Mouse (Mus musculus): ENCODE measurements at regions not wholly inside any gene's neighbourhood (a gene's known extent, or its start where the extent isn't known, plus 50 kb on each side); places are given as distances from the start of the nearest gene placed in this dataset.

DNA sequence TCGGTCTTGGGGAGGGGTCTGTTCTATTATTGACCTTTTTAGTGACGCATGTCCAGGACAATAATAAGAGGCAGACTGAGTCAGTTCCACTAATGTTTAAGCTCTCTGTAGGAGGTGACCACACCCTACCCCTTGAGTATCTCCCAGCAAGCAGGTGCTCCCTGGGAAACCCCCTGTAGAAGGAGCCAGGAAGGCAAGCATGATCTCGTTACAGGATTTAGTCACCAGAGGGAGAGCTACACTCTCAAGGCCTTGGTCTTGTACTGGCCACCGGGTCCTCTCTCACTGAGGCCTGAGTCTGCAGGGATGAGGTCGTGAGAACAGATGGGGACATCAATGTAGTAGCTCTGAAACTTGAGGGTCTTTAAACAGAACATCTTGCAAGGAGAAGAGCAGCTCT, 55.3 kb upstream of the Ccnd2 start:
- in situ Hi-C loops (cut with MboI; ENCODE audit: low sequenced_read_pairs), result no loop called here

DNA sequence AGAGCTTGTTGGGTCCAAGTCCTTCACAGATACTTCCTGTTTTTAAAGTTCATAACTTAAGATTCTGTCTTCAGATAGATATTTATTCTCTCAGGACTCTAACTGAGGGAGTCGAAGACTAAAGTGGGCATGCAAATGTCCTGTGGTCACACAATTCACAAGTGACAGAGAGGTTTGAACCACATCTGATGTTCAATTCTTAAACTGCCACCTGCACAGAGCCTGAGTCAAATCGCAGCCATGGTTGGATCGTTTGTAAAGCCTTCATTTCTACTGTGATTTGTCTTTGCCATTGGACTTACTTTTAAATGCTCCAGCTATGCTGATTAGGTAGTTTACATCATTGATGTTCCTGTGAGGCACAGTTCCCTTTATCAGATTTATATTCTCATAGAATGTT, 61.4 kb upstream of the Ccnd2 start:
- in situ Hi-C loops (cut with MboI; ENCODE audit: low sequenced_read_pairs), result no loop called here

DNA sequence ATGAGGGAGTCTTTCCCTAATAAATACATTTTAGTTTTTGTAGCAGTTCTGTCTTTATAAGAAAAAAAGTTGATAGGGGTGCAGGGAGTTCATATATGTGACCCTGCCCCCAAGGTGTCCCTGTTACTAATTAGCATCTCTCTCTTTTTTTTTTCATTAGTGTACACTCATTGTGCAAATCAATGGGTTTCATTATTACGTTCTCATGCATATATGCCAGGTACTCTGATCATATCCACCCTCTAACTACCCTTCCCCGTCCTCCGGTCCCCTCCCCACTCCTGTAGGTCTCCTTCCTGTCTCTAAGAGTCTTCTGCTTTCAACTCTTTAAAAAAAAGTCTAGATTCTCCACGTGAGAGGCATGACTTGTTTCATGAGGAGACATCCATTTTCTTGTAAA, 63.9 kb upstream of the Ccnd2 start:
- in situ Hi-C loops (cut with MboI; ENCODE audit: low sequenced_read_pairs), result no loop called here

DNA sequence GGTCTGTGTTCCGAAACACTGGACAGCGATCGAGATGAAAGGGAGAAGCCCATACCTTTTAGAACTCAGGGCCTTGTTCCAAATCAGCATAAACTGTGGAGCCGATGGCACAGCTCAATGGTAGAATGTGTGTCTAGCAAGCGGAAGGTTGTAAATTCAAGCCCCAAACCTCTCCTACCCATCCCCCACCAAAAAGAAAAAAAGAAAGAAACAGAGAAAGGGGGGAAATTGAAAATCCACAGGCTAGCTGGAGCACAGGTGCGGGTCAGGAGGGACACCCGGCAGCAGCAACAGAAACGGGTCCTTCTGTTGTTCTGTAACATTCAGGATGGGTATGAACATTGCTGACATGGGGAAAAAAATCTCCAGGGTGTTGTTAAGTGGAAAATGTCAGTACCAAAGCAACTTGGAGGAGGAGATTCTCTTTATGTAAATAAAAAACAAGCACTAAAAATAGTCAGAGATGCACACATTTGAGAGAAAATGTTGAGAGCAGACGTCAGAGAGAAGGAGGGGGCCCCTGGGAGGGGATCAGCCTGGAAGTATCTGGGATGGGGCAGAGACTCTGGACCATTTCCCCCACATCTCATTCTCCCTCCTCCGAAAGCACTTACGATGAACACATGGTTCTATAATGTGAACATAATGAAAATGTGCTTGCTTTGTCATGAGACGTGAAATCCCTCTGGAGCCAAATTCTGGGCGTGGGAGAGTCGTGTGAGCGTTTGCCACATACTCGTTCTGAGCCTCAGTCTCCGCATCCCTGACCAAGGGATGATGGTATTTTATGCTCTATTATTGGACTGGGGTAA, 66.8 kb upstream of the Ccnd2 start:
- in situ Hi-C loops (cut with MboI; ENCODE audit: low sequenced_read_pairs), result no loop called here

DNA sequence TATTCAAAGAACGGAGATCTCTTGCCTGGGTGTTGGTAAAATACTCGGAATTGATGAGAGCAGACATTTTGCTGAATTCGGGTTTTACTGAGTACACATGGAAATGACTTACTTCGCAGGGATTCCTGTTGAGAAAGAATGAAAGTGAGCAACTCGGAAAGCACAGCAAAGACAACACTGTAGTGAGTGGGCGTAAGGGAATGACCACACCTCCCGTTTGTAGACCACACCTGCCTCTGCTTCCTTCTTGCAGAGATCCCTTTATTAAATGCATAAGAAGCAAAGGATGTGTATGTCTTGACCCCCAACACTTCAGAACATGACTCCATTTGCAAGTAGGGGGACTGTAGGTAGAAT, 67.4 kb upstream of the Ccnd2 start:
- in situ Hi-C loops (cut with MboI; ENCODE audit: low sequenced_read_pairs), result no loop called here

DNA sequence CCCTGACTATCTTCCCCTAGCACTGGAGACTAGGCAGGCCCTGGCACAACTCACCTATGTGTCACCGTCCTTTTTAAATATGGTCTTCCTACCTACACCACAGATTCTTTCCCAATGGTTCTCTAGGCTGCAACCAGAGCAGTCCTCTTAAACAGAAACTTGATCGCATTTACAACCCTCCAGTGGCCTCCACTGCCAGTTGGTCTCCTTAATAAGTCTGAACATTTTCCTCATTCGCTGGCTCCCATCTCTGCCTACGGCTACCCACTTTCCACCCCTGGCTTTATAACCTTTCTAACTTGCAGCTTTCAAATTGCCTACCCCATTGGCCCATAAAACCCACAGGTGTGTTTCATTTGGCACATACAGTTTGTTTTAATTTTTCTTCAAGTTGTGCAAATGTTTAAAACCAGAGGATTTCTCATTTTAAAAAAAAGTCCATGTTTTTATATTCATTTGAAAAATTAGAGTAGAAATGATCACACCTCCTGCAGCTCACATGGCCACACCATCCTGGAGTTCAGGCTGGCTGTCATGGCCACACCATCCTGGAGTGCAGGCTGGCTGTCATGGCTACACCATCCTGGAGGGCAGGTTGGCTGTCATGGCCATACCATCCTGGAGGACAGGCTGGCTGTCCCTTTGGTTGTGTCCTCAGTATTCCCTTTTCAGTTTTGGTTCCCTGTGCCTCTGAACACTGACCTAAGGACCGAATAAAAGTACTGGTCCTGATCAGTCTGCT, 74.4 kb upstream of the Ccnd2 start:
- in situ Hi-C loops (cut with MboI; ENCODE audit: low sequenced_read_pairs), result no loop called here

DNA sequence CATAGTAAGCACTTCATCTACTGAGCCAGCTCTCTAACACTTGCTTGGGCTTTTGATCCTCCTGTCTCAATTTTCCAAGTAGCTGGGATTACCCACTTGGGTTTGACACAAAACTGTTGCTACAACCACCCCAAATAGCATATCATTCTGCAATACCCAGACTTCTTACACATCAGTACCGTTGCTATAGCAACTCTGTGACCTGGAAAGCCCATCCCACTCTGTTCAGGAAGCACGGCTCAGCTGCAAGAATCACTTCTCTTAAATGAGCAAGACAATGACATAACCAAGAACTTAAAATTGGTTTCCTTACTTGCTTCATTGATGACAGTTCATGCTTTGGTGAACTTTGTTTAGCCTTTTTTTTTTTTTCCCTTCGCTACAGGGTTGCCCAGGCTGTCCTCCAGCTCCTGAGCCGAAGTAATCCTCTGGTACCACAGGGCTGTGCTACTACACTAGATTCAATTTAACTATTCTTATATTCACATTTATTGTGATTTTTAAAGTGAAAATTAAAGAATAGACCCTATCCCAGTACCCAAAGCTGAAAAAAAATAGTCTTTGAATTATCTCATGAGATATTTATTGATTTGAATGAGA, 84.6 kb upstream of the Ccnd2 start:
- in situ Hi-C loops (cut with MboI; ENCODE audit: low sequenced_read_pairs), result no loop called here

DNA sequence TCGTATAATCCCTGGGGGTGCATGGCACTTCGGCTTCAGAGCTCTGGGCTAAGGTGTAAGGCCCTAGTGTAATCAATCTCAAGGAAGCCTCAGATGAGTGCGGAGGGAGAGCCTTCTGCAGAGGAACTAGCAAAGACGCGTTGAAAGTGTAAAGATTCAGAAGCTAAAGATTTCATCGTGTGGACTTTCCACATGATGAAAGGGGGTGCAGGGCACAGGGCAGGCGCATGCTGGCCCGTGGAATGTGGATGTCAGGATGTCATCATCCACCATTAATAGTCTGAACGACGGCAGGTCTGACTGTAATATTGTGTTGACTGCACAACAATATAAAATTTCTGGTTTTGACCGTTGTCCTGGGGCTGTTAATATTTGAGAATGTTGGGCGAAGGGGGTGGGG, 85.2 kb upstream of the Ccnd2 start:
- in situ Hi-C loops (cut with MboI; ENCODE audit: low sequenced_read_pairs), result no loop called here

DNA sequence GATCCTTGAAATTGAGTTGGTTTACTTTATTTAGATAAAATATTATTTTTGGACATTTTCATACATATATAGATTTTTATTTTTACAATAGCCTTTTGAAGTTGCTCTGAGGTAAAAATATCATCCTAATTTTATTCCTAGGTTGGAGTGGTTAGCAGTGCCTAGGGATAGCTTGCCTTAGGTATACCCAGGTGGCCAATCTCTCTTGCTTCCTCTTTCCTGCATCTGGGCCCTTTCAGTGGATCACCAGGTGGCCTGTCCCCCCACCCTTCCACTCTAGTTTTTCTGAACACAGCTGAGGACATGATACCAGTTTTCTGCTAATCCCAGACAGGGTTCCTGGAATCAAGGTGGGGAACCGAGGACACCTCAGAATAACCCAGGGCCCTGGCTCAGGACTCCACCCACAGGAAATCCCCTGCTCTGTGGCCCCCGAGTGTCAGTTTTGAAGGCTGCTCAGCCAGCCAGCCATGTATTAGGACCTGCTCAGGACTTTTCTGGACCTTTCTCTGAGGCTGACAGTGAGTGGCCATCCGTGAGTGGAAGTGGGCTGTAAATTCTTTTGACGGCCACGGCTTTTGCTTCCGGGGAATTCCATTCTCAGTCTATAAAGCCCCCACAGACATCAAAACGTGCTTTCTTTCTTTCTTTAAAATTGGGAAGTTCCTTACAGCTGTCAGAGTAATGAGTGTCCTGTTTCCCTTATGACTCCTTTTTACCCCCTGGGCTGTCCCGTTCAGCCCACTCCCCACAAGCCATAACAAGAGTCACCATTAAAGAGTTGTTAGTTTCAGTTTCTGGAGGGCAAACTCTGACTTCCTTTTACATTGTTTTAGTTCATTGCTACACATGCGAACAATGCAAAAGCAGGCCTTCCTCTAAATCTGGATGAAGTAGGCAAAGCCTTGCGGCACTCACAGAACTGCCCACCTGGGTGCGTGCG, 87.8 kb upstream of the Ccnd2 start:
- in situ Hi-C loops (cut with MboI; ENCODE audit: low sequenced_read_pairs), result no loop called here

DNA sequence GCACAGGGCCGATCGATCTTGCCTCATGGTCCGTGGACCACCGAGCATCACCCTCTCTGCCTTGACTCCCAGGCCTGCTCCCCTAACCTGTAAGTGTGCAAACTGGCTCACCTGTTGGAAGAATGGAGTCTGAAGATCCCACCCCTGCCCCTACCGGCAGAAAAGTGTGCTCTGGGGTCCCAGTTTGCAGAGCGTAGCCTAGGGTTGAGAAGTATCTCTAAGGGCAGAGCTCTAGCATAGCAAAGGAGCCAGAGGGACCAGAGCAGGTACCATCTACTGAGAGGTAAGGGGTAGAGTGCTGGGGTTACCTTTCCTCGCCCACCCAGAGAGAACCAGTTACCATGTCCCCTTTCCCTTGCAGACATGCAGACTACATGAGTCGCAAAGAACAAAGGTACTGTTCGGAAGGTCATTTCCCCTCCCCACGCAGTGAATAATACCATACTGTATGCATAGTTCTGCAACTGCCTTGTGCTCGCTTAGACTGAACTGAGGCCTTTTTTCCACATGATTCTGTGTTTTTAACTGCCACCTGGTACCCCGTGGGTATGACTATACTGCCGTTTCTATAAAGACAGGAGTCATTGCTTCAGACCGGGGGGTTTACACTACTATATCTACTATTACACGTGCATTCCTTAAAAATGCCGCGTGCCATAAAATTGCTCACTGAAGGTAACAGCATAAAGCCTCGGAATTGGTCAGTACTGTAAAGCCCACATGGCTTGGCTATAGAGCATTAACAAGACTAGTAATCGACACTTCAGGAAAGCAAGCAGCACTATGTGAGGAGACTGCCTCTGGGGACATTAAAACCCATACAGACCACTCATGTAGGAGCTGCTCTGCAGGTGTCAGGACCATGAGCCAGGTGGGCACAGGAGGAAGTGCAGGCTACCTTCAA, 88.7 kb upstream of the Ccnd2 start:
- in situ Hi-C loops (cut with MboI; ENCODE audit: low sequenced_read_pairs), result no loop called here

DNA sequence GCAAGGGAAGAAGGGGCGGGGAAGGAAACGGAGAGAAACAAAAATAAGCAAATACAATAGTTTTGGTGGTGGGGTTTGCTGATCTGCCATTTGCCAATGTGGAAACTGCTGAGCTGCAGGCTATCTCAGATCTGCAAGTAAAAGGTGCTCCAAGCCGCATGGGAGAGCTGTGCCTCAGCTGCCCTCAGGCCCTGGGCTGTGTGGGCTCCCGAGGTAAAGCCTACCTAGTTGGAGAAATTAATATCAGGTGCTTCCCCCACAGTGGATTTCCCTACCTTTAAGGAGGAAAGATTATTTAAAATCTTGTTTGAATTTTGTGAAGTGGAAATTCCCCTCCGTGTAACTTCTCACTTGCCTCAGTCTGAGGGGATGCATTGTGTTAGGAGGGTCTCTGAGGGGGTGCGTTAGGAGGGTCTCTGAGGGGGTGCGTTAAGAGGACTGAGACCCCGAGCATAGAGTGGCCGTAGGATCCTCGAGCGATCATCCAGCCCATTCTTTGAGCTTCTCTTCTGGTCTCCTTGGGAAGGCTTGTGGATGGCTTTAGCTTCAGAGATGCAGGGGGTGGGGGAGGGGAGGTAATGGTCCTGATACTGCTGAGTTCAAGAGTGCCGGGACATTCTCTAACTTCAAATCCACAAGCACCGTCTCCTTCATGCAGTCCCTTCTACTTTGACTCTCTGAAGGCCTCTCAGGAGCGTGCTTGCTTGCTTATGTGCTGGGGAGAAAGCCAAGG, 89.9 kb upstream of the Ccnd2 start:
- in situ Hi-C loops (cut with MboI; ENCODE audit: low sequenced_read_pairs), result no loop called here

DNA sequence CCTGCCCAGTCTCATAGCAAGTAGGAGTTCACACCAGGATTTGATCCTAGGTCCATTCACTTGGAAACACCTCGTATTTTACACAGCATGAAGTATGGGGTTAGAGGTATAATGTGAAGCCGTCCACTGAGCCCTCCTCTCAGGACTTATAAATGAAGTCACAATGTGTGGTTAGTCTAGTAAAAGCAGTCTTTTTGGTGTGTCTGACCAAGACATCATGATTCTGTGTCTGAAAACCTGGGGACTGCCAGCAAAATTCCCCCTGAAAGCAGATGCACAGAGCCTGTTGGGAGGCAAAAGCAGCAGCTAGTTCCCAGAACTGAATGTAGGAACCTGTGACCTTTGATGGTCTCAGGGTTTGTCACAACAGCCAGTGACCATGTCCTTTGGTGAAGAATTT, 91.0 kb upstream of the Ccnd2 start:
- in situ Hi-C loops (cut with MboI; ENCODE audit: low sequenced_read_pairs), result no loop called here

DNA sequence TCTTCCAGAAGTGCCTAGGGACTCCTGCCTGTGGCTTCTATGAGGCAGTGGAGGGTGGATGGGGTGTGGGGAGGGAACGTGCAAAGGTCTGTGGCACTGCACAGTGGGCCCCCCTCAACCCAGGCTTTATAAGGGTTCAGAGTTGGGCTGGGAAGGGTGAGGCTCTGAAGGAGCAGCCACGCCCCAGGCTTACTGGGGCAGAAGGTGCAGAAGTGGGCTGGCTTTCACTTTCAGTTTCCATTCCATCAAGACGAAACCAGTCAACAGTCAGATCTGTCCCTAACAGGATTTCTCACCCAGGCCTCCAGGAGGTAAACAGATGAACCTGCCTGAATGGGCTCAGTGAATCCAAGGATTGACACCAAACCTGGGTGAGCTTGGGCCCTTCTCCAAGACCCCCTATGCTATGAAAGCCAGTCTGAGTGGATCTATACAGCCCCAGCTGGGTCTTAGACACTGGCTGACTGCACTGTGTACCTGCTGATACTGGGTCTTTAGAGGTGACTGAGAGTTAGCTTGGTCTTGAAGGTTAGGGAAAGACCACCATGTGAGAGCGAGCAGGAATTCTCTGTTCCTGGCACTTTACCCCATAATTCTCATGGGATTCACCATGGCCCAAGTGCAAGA, 93.9 kb upstream of the Ccnd2 start:
- in situ Hi-C loops (cut with MboI; ENCODE audit: low sequenced_read_pairs), result no loop called here

DNA sequence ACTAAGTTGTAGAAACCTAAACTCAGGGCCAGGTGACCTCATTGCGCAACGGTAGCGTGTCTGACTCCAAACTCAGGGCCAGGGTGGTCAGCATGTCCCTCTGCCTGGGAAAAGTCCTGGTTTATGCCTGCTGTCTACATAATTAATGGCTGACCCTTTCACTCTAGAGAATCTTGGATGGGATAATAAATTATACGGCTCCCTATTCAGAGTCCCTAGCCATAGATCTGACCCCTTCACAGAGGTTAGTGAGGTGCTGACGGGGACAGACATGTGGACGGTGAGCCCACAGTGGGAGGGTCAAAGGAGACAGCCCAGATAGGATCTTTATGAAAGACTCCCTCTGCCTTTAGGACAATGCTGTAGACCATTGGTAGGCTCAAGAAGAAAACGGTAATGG, 94.7 kb upstream of the Ccnd2 start:
- in situ Hi-C loops (cut with MboI; ENCODE audit: low sequenced_read_pairs), result no loop called here

DNA sequence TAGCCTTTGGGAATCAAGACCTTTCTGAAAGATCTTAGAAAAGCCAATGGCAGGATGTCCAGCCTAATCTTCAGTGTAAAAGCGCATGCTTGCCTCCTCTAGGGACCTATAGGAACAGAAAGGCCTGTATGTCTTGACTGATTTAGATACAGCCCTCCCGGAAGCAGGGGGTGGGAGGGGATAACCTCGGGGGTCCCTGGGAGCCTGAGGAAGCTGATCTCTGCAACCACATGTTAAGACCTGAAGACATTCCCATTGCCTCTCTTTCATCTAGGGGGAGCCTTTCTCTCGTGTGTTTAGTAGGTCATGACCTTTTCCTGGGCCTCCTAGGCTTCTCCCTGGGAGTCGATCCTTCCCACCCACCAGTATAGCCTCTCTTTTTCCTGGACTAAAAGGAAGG, 95.3 kb upstream of the Ccnd2 start:
- in situ Hi-C loops (cut with MboI; ENCODE audit: low sequenced_read_pairs), result no loop called here

DNA sequence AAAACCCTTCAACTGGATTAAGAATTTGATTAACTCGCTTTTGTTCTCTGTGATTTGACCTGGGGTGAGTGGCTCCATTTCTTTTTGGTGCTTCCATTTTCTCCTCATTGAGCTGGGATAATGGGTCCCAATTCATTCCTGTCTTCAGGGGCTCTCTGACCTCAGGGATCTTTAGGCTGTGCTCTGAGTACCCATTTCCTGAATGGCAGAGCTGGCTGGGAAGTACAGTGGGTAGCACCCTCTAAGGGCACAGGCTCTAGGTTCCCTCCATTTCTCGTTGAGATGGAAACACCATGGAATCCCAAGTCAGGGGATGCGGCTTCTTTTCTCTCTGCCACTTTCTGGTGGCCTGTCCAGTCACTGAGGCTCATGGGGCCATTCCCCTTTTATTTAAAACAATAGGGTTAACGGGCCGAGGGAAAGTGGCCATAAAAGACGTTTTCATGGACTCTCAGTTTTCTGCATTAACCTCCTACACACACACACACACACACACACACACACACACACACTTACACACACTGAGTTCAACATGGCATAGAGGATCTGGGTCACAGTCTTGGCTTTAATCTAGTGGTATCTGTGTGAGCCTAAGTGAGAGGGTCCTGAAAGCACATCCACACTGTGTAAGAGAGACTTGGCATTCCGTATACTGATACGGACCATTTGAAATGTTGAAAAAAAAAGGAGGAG, 98.3 kb upstream of the Ccnd2 start:
- in situ Hi-C loops (cut with MboI; ENCODE audit: low sequenced_read_pairs), result no loop called here

DNA sequence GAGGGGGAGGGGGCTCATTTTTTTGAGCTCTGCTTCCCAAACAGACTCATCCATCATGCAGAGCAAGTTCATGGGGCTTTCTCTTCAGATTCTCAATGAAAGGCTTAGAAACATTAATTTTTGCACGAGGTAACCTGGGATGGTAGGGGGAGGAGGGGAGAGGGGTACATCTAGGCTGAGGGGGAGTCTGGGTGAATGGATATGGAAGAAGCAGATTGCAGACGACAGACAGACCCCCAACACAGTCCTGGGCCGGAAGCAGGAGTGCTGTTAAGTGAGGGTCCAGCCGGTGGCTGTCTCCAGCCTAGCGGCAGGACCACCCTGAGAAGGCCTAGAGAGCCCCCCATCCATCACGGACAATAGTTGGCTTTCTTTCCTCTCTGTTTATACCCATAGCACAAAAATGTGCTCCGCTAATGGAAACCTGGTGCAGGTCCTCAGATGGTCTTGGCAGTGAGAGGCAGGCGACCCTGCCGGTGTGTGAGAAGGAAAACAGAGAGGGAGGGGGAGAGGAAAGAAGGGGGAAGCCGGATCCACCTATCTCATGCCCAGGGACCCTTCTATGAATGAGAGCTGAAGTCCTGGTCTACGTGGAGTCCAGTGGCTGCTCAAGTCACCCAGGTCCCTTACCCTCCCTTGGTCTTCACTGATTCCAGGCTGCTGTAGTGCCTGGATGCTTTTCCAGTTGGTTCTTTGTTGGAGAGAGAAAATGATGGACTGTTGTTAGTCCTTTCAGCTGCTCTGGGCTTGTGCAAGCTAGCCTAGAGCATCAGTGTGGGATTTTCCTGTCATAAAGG, 99.1 kb upstream of the Ccnd2 start:
- in situ Hi-C loops (cut with MboI; ENCODE audit: low sequenced_read_pairs), result no loop called here

DNA sequence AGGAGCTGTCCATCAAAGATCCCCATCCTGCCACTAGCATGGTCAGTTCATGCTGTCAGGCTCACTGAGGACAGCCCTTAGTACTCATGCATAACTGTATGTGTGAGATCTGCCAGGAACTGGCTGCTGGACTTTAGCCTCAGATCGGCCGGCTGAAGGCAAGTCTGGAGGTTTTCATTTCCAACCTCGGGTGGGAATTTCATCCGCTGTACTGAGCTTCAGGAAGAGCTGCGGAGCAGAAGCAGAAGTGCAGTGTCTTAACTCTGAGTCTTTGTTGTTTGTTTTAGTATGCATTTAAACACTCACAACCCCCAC, 99.6 kb upstream of the Ccnd2 start:
- in situ Hi-C loops (cut with MboI; ENCODE audit: low sequenced_read_pairs), result no loop called here

Data from CH12F3 (cell line).